Mouse (Mus musculus): ENCODE results near the gene Slfn3. TPM values are rescaled to one million over a fixed set of nuclear protein-coding genes. Genes with fewer than 3 reads are reported as not detected.
"Not testable (repeated sequence)": the region's sequence is repeated elsewhere in the genome, so short reads cannot be mapped to it uniquely, and the experiment has no call there.

Gene Slfn3
- polyA plus RNA-seq, 1 experiment from 2014 or later: 2.2 TPM

DNA sequence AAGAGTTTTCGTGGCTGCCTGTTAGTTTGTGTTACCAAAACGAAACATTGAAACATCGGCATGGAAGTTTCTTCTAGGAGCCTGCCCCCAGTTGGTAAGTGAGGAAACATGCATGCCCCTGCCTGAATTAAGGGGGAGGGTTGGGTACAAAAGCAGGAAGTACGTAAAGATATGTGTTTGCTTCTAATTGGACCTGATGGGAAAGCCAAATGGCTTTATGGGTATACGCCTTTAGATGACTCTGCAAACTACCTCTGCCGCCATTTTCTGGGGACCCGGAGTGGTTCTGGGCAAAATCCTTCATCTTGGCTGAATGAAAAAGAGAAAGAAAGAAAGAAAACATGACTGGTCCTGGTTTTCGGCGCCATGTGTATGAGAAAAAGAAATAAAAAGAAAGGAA lies 33.1 kb downstream of the Slfn3 start:
- no peaks in the 10 kb centered on the region for H3K4me1 ChIP-seq (ENCODE audit: control insufficient read depth, insufficient read depth, low read length)
- WGBS: 81% methylated on average over 9 of the region's 9 CpGs
- no peaks in the 10 kb centered on the region for H3K9me3 ChIP-seq (replicated peaks; ENCODE audit: control insufficient read depth, low read length)
- peak overlapping the region; percentile 37 for H3K4me3 ChIP-seq (ENCODE audit: low read length)
- no peaks in the 10 kb centered on the region for H3K36me3 ChIP-seq (ENCODE audit: control insufficient read depth, insufficient read depth)
- ATAC-seq (replicated peaks; ENCODE audit: extremely low read depth, insufficient read depth, low FRiP score): no peak
- no peaks in the 10 kb centered on the region for H3K27me3 ChIP-seq (ENCODE audit: control insufficient read depth, insufficient read depth, low read length)
- no peak overlapping the region for H3K9ac ChIP-seq (ENCODE audit: low read length)
- H3K27ac ChIP-seq (ENCODE audit: low read length): no peak overlapping the region
- no peak overlapping the region for H3K4me2 ChIP-seq (ENCODE audit: low read depth, low read length)

DNA sequence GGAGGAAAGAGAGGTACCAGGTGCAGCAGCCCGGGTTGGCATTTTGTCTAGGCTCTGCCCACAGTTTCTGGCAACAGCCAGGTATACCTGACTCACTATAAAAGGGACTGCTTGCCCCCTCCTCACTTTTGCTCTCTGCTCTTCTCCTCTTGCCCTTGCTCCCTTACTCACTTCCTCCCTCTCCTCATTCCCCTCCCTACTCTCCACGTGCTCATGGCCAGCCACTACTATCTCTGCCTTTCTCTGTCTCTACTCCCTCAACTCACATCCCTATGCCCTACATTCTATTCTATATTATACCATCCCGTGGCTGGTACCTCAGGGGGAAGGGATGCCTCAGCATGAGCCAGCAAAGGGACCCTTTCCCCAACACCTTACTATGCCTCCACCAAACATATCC lies 33.6 kb downstream of the Slfn3 start:
- Histone ChIP-seq H3K9me3 (replicated peaks; ENCODE audit: control insufficient read depth, low read length) (no peaks in the 10 kb centered on the region), H3K27ac (ENCODE audit: low read length) (no peak overlapping the region), H3K4me2 (ENCODE audit: low read depth, low read length) (peak overlapping the region; percentile 14), H3K9ac (ENCODE audit: low read length) (no peak overlapping the region), H3K27me3 (ENCODE audit: control insufficient read depth, insufficient read depth, low read length) (no peaks in the 10 kb centered on the region), H3K36me3 (ENCODE audit: control insufficient read depth, insufficient read depth) (no peaks in the 10 kb centered on the region), H3K4me3 (ENCODE audit: low read length) (peak overlapping the region; percentile 37), H3K4me1 (ENCODE audit: control insufficient read depth, insufficient read depth, low read length) (no peaks in the 10 kb centered on the region)
- no peak for ATAC-seq (replicated peaks; ENCODE audit: extremely low read depth, insufficient read depth, low FRiP score)
- 61% methylated on average over 3 of the region's 3 CpGs for WGBS

DNA sequence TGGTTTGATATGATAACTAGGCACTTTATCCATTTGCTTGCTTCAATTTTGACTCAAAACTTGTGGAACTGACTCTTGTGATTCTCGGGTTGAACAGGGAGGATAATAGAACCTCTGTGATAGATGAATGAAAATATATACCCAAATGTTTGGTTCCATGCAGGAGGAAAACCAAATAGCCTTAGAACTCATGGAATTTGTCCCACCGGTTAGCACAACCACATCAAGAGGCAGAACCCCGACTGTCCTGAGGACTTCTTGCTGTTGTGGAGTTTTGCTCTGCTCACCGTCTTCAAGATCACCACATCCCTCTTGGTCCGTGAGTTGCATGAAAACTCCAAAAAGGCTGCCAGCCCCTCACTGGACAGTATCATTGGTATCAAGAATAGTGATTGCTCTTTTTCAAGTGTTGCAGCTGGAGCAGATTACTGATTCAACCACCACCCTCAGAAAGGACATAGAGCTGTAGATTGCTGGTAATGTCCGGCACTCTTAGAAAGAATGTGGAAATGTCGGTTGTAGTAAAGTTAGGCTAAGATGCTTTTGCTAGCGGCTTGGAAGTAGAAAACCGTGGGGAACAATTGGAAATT lies 34.3 kb downstream of the Slfn3 start:
- WGBS: 76% methylated on average over 9 of the region's 9 CpGs
- H3K36me3 ChIP-seq (ENCODE audit: control insufficient read depth, insufficient read depth): no peaks in the 10 kb centered on the region
- no peaks in the 10 kb centered on the region for H3K9me3 ChIP-seq (replicated peaks; ENCODE audit: control insufficient read depth, low read length)
- H3K27ac ChIP-seq (ENCODE audit: low read length): no peak overlapping the region
- peak overlapping the region; percentile 14 for H3K4me2 ChIP-seq (ENCODE audit: low read depth, low read length)
- H3K27me3 ChIP-seq (ENCODE audit: control insufficient read depth, insufficient read depth, low read length): no peaks in the 10 kb centered on the region
- H3K9ac ChIP-seq (ENCODE audit: low read length): no peak overlapping the region
- H3K4me1 ChIP-seq (ENCODE audit: control insufficient read depth, insufficient read depth, low read length): no peaks in the 10 kb centered on the region
- ATAC-seq (replicated peaks; ENCODE audit: extremely low read depth, insufficient read depth, low FRiP score): no peak
- peak overlapping the region; percentile 37 for H3K4me3 ChIP-seq (ENCODE audit: low read length)

DNA sequence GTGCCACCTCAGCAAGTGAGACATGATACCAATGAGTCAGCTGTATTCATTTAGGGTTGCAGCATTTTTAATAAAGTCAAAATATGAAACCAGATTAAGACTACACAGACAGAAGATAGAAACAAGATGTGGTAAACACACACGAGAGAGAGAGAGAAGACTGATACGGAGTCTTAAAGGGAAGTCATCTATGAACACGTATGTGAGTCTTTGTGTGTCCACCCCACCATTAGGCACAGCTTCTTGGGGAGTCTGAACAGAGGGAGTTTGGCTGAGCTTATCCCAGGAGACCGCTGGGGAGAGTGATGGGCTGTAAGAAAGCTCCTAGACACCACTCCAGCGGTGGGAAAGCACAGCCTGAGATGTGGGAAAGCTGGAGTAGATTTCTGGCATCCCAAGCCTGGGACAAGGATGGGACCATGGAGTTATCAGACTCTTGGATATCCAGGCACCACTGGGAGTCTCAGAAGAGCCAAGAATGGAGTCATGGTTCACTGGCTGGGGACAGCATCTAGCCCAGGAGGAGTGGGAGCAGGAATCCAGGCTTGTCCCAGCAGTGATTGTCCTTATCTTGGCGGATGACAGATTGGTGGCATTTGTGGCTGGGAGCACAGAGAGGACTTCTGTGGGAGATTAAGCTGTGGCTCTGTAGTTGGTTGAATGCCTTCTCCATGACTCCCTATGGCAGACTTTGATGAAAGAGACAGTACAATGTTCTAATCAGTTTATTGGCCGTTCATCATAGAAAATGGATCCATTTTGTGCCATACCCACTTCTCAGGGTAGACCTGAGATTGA lies 37.0 kb downstream of the Slfn3 start:
- no peak for ATAC-seq (replicated peaks; ENCODE audit: extremely low read depth, insufficient read depth, low FRiP score)

DNA sequence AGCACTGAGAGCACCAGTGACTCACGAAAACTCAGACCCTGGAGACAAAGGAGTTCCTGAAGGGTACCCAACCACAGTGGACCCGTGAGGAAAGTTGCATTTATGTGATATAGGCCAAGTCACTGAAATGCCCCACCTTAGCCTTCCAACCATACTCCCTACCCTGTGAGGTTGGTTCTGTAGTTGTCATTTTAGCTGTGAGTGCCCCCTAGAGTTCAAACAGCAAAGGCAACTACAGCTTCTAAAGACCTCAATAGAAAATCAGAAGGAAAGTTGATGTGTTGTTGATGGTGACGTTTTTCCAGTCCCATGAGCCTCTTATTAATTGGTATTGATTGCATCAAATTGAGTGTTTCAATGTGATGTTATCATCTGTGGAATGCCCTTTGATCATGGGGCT lies 39.8 kb downstream of the Slfn3 start:
- WGBS: 58% methylated on average over 3 of the region's 3 CpGs
- no peak overlapping the region for H3K4me2 ChIP-seq (ENCODE audit: low read depth, low read length)
- H3K9ac ChIP-seq (ENCODE audit: low read length): no peak overlapping the region
- ATAC-seq (replicated peaks; ENCODE audit: extremely low read depth, insufficient read depth, low FRiP score): no peak
- H3K27ac ChIP-seq (ENCODE audit: low read length): no peak overlapping the region
- no peaks in the 10 kb centered on the region for H3K36me3 ChIP-seq (ENCODE audit: control insufficient read depth, insufficient read depth)
- H3K27me3 ChIP-seq (ENCODE audit: control insufficient read depth, insufficient read depth, low read length): no peaks in the 10 kb centered on the region
- H3K9me3 ChIP-seq (replicated peaks; ENCODE audit: control insufficient read depth, low read length): no peaks in the 10 kb centered on the region
- no peaks in the 10 kb centered on the region for H3K4me1 ChIP-seq (ENCODE audit: control insufficient read depth, insufficient read depth, low read length)
- H3K4me3 ChIP-seq (ENCODE audit: low read length): no peak overlapping the region

More for the DNA sequence above, 37.0 kb downstream of the Slfn3 start:
- no peaks in the 10 kb centered on the region for H3K36me3 ChIP-seq (ENCODE audit: control insufficient read depth, insufficient read depth)
- H3K4me2 ChIP-seq (ENCODE audit: low read depth, low read length): no peak overlapping the region
- no peaks in the 10 kb centered on the region for H3K27me3 ChIP-seq (ENCODE audit: control insufficient read depth, insufficient read depth, low read length)
- 75% methylated on average over 7 of the region's 7 CpGs for WGBS
- no peak overlapping the region for H3K9ac ChIP-seq (ENCODE audit: low read length)
- no peaks in the 10 kb centered on the region for H3K4me1 ChIP-seq (ENCODE audit: control insufficient read depth, insufficient read depth, low read length)
- H3K9me3 ChIP-seq (replicated peaks; ENCODE audit: control insufficient read depth, low read length): no peaks in the 10 kb centered on the region
- no peak overlapping the region for H3K27ac ChIP-seq (ENCODE audit: low read length)
- H3K4me3 ChIP-seq (ENCODE audit: low read length): no peak overlapping the region

DNA sequence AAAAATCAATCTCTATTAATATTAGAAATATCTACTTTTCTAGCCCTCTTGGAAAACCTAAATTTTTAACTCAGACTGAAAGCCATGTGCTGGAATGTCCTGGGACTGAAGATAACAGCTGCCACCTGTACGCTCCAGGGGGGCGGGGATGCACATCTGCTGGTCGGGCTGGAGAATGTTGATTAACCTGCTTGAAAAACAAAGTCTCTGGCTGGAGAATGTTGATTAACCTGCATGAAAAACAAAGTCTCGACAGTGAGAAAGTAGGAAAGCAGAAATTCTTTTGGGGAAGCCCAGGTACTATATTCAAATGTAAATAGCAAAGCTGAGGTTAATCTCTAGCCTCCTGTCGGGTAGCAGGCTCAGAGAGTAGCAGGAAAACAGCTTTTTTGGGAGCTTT lies 42.5 kb downstream of the Slfn3 start:
- WGBS: 49% methylated on average over 5 of the region's 5 CpGs
- not testable (repeated sequence) for H3K4me3 ChIP-seq (ENCODE audit: low read length); H3K36me3 ChIP-seq (ENCODE audit: control insufficient read depth, insufficient read depth); ATAC-seq (replicated peaks; ENCODE audit: extremely low read depth, insufficient read depth, low FRiP score); H3K27ac ChIP-seq (ENCODE audit: low read length); H3K9ac ChIP-seq (ENCODE audit: low read length); H3K9me3 ChIP-seq (replicated peaks; ENCODE audit: control insufficient read depth, low read length); H3K4me1 ChIP-seq (ENCODE audit: control insufficient read depth, insufficient read depth, low read length); H3K27me3 ChIP-seq (ENCODE audit: control insufficient read depth, insufficient read depth, low read length); H3K4me2 ChIP-seq (ENCODE audit: low read depth, low read length)

DNA sequence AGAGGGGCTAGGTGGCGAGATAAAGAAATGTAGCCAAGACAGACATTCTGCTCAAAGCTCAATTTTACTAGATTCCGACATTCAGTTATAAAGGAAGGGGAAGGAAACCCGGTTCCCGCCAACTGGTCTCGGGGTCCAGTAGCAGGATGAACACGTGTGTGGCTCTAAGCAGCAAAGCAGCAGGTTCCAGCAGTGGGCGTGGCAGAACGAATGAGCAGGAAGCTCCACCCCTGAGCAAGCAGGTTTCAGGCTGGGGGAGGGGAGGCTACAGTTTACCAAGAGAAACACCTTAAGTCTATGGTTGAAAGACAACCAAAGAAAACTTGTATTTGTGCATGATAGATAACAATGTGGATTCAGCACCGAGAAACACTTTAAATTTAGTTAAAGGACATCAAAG lies 46.3 kb downstream of the Slfn3 start:
- H3K27me3 ChIP-seq (ENCODE audit: control insufficient read depth, insufficient read depth, low read length); ATAC-seq (replicated peaks; ENCODE audit: extremely low read depth, insufficient read depth, low FRiP score); H3K4me2 ChIP-seq (ENCODE audit: low read depth, low read length); H3K27ac ChIP-seq (ENCODE audit: low read length); H3K36me3 ChIP-seq (ENCODE audit: control insufficient read depth, insufficient read depth); H3K9me3 ChIP-seq (replicated peaks; ENCODE audit: control insufficient read depth, low read length); H3K4me3 ChIP-seq (ENCODE audit: low read length); H3K4me1 ChIP-seq (ENCODE audit: control insufficient read depth, insufficient read depth, low read length); H3K9ac ChIP-seq (ENCODE audit: low read length): not testable (repeated sequence)
- WGBS: 71% methylated on average over 9 of the region's 9 CpGs

DNA sequence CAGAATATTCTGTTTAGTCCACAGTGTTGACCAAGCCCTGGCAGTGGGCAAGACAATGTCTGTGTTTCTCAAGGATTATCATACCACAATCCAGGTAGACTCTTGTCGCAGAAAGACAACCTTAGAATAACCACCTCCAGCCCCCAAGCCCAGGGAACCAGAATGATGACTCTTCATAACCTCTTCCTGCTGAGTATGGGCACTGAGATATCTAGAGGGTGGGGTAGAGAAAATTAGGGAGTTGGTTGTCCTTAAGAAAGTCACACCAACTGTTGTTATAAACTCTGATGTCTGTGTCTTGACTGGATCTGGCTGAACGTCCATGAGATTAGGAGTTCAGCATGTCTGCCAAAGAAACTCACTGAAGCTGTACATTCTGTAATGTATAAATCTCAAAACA lies 47.3 kb downstream of the Slfn3 start:
- H3K27ac ChIP-seq (ENCODE audit: low read length): no peak overlapping the region
- H3K4me1 ChIP-seq (ENCODE audit: control insufficient read depth, insufficient read depth, low read length): no peaks in the 10 kb centered on the region
- no peaks in the 10 kb centered on the region for H3K27me3 ChIP-seq (ENCODE audit: control insufficient read depth, insufficient read depth, low read length)
- no peak for ATAC-seq (replicated peaks; ENCODE audit: extremely low read depth, insufficient read depth, low FRiP score)
- no peaks in the 10 kb centered on the region for H3K36me3 ChIP-seq (ENCODE audit: control insufficient read depth, insufficient read depth)
- no peak overlapping the region for H3K9ac ChIP-seq (ENCODE audit: low read length)
- no peaks in the 10 kb centered on the region for H3K9me3 ChIP-seq (replicated peaks; ENCODE audit: control insufficient read depth, low read length)
- 74% methylated on average over 2 of the region's 2 CpGs for WGBS
- H3K4me2 ChIP-seq (ENCODE audit: low read depth, low read length): no peak overlapping the region
- H3K4me3 ChIP-seq (ENCODE audit: low read length): no peak overlapping the region

DNA sequence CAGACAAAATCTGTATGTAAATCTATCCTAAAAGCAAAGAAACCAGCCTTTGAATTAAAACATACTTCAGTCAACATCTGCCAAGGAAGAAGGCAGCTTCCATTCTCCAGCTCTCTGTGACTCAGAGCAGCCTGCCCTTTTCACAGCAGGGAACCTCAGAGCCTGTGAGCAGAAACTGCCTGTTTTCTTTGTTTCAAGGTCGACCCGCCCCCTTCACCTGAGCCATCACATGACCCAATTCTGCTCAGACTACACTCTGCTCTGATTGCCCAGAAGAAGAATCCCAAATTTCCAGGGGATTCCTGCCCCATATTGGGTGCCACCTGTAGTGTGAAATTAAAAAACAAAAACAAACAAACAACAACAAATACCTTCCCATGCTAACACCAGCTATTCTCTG lies 48.7 kb downstream of the Slfn3 start:
- H3K4me1 ChIP-seq (ENCODE audit: control insufficient read depth, insufficient read depth, low read length): no peaks in the 10 kb centered on the region
- H3K9me3 ChIP-seq (replicated peaks; ENCODE audit: control insufficient read depth, low read length): no peaks in the 10 kb centered on the region
- no peak overlapping the region for H3K27ac ChIP-seq (ENCODE audit: low read length)
- no peak overlapping the region for H3K4me3 ChIP-seq (ENCODE audit: low read length)
- no peak overlapping the region for H3K9ac ChIP-seq (ENCODE audit: low read length)
- ATAC-seq (replicated peaks; ENCODE audit: extremely low read depth, insufficient read depth, low FRiP score): no peak
- H3K4me2 ChIP-seq (ENCODE audit: low read depth, low read length): no peak overlapping the region
- H3K27me3 ChIP-seq (ENCODE audit: control insufficient read depth, insufficient read depth, low read length): no peaks in the 10 kb centered on the region
- WGBS: 23% methylated on average over 2 of the region's 2 CpGs
- H3K36me3 ChIP-seq (ENCODE audit: control insufficient read depth, insufficient read depth): no peaks in the 10 kb centered on the region

Measured in heart, embryonic 16.5 days (tissue).